Mouse (Mus musculus) forebrain, embryonic 16.5 days (tissue): ENCODE measurements around the gene Map1b. TPM values are rescaled to one million over a fixed set of nuclear protein-coding genes. Genes with fewer than 3 reads are reported as not detected.
A peak's percentile ranks its signal among the peaks of the same experiment; 100 is the strongest.

ENCODE experiments used
- ATAC-seq: fragments of 200-750 bp; cut with Nextera tagmentation; 2 replicates; pipeline ENCODE4 v1.8.0; 2017; ENCODE audit warnings: mild to moderate bottlenecking, moderate library complexity
- H3K27ac ChIP-seq: fragments of 300-500 bp; sonication (generic); 2 replicates; pipeline ENCODE4 v1.5.1; 2014; ENCODE audit warnings: low read length, control low read depth
- H3K27me3 ChIP-seq: fragments of 300-500 bp; sonication (generic); replicated peaks from 2 replicates; pipeline ENCODE4 v1.6.1; 2014; ENCODE audit warnings: low read length; ENCODE audit not compliant: control insufficient read depth, insufficient read depth
- H3K36me3 ChIP-seq: fragments of 300-500 bp; sonication (generic); 2 replicates; pipeline ENCODE4 v1.6.1; 2014; ENCODE audit not compliant: control insufficient read depth, insufficient read depth
- H3K4me1 ChIP-seq: fragments of 300-500 bp; sonication (generic); replicated peaks from 2 replicates; pipeline ENCODE4 v1.6.1; 2014; ENCODE audit warnings: low read length; ENCODE audit not compliant: control insufficient read depth, insufficient read depth
- H3K4me2 ChIP-seq: fragments of 300-500 bp; sonication (generic); 2 replicates; pipeline ENCODE4 v1.6.1; 2014; ENCODE audit warnings: mild to moderate bottlenecking, low read length, control low read depth
- H3K4me3 ChIP-seq: fragments of 300-500 bp; sonication (generic); replicated peaks from 2 replicates; pipeline ENCODE4 v1.5.1; 2014; ENCODE audit warnings: mild to moderate bottlenecking, low read length, control low read depth
- H3K9ac ChIP-seq: fragments of 300-500 bp; sonication (generic); replicated peaks from 2 replicates; pipeline ENCODE4 v1.6.1; 2014; ENCODE audit warnings: low read depth, low read length, control low read depth
- H3K9me3 ChIP-seq: fragments of 300-500 bp; sonication (generic); 2 replicates; pipeline ENCODE4 v1.6.1; 2016; ENCODE audit warnings: low read length; ENCODE audit not compliant: control insufficient read depth
- WGBS: fragments of 180-500 bp; shearing (Covaris S2); extraction: QIAGEN DNeasy Blood & Tissue Kit; methylation state at CpG from one replicate; pipeline ENCODE4 v1.1.7; 2014; 5-methylcytosine and 5-hydroxymethylcytosine counted together
- polyA plus RNA-seq: library from polyadenylated mRNA; unstranded; fragments of >200 nt; fragmentation: Nextera tagmentation; extraction: Ambion mirVana; gene quantifications from 2 replicates; pipeline ENCODE4 v1.2.1, GENCODE M21; 2015

The Map1b gene
- polyA plus RNA-seq, 1 experiment from 2014 or later, result 2,055 TPM

DNA sequence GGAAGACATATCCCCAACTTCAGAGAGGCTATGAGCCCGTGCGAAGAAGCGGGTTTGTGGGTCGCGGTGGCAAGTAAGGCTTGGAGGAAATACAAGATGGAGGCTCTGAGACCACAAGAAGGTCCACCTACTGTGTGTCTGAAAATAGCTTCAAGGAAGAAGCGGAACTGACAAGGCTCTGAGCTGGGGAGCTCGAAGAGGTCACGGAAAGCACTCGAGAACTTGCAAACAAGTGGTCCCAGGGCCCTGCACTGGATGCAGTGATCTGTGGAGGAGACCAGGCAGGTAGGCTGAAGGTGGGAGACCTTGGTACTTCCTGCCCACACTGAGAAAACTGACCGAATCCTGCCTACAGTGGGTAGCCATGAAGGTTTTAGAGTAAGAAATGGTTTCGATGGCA is 22.5 kb upstream of the Map1b start:
- no peak overlapping the region for H3K4me2 ChIP-seq
- H3K4me1 ChIP-seq, result peaks cover 18% of the 10 kb centered on the region
- no peak overlapping the region for H3K9ac ChIP-seq
- no peak overlapping the region for H3K27ac ChIP-seq
- no peaks in the 10 kb centered on the region for H3K27me3 ChIP-seq
- WGBS, result 96% methylated on average over 11 of the region's 11 CpGs
- no peak overlapping the region for H3K4me3 ChIP-seq
- ATAC-seq, result no peak
- no peaks in the 10 kb centered on the region for H3K9me3 ChIP-seq
- no peaks in the 10 kb centered on the region for H3K36me3 ChIP-seq

DNA sequence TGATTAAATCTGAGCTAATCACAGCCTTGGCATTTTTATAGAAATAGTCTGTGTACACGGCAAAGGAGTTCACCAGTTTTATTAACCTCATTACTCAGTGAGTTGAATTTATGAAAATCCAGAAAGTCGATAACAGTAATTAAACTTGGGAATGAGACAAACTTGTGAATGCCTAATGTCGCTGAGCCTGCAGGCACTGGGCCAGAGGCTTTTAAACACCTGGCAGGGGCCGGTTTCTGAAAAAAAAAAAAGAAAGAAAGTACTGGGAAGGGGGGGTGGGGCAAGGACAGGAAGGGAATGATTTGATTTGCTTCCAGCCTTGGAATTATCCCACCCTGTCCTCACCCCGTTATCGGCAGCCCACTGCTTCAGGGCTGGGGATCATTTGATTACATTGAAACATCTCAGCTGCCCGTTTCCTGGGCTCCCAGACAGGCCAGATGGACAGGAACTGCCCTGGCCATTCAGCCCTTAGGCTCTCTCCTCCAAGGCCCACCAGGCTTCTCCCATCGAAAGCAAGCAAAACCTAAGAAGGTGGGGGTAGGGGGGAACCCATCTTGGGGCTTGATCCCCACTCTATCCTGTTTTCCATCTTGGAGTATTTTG is 21.7 kb upstream of the Map1b start:
- ATAC-seq, result no peak
- Histone ChIP-seq H3K27me3 (no peaks in the 10 kb centered on the region), H3K9ac (no peak overlapping the region), H3K4me1 (peaks cover 18% of the 10 kb centered on the region), H3K27ac (no peak overlapping the region), H3K9me3 (no peaks in the 10 kb centered on the region), H3K4me3 (no peak overlapping the region), H3K4me2 (no peak overlapping the region), H3K36me3 (no peaks in the 10 kb centered on the region)
- WGBS, result 13% methylated on average over 8 of the region's 8 CpGs

DNA sequence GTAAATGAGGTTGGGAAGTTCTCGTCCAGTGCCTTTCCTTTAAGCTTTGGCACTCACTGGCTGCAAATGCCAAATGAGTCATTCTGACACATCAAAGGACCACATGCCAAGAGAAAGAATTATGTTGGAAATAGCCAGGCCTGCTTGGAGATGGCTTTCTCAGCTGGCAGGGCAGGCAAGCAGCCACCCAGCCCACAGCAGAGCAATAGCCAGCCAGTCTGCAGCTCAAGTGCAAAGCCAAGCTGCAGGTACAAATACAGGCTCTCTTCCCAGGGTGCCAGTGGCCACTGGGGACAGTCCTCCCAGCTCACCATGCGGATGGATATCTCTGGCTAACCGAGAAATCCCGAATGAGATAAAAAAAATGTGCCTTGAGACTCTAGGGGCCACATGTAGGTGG is 12.1 kb upstream of the Map1b start:
- Histone ChIP-seq H3K36me3 (no peaks in the 10 kb centered on the region), H3K4me3 (no peak overlapping the region), H3K4me1 (no peaks in the 10 kb centered on the region), H3K9me3 (no peaks in the 10 kb centered on the region), H3K27me3 (no peaks in the 10 kb centered on the region), H3K9ac (no peak overlapping the region), H3K27ac (no peak overlapping the region), H3K4me2 (no peak overlapping the region)
- ATAC-seq, result no peak
- 75% methylated on average over 4 of the region's 4 CpGs for WGBS

DNA sequence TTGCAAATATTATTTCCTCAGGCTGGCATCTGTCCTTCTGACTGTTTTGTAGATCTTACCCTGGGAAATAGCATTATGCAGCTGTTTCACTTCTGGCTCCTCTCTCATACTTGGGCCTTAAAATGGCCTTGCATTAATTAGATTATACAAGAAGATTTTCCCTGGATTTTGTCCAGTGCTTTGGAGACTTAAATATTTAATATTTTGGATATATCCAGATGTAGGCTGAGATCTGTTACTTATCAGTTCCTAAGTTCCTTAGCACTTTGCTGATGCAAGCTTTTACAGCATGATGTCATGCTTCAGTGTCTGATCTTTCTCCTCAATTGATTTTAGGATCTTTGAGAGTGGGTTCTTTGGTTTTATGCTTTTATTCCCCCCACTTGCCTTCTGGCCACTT is 11.6 kb upstream of the Map1b start:
- Histone ChIP-seq H3K9me3 (no peaks in the 10 kb centered on the region), H3K27me3 (no peaks in the 10 kb centered on the region), H3K36me3 (no peaks in the 10 kb centered on the region), H3K4me1 (no peaks in the 10 kb centered on the region), H3K4me2 (no peak overlapping the region), H3K4me3 (no peak overlapping the region), H3K27ac (no peak overlapping the region), H3K9ac (no peak overlapping the region)
- no peak for ATAC-seq

DNA sequence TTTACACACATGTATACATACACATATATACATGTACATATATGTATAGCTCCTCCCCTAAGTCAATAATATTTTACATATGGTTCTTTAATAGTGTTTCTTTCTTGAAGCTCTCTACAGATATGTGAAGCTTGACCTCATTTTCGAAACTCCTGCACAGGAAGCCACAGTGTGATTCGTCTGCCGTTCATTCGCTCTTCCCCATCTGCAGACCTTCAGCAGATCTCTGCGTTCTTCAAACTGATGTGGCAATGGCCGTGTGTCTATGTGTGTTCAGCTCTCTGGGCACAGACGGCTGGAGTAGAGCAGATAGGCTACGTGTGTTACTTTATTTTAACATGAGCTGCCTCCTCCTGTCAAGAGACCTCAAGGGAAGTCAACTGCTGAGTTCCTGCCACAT is 9.2 kb upstream of the Map1b start:
- no peak for ATAC-seq
- no peaks in the 10 kb centered on the region for H3K9me3 ChIP-seq
- WGBS, result 87% methylated on average over 8 of the region's 8 CpGs

DNA sequence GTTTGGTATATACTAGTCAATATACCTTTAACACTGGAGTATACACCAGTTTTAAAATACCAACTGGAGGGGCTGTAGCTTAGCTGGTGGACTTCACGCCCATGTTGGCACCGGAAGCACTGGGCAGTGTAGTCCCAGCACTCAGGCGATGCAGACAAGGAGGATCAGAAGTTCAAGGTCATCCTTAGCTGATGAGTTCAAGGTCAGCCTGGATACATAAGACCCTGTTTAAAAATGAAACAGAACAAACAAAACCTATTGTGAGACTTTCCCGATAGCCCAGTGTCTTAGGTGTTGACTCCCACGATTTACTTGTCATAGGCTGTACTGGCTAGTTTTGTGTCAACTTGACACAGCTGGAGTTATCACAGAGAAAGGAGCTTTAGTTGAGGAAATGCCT is 1.5 kb upstream of the Map1b start:
- no peak overlapping the region for H3K4me2 ChIP-seq
- no peaks in the 10 kb centered on the region for H3K36me3 ChIP-seq
- H3K4me1 ChIP-seq, result peaks cover 5% of the 10 kb centered on the region; the same call in 1 of the 2 replicates
- H3K27me3 ChIP-seq, result no peaks in the 10 kb centered on the region
- no peak overlapping the region for H3K9ac ChIP-seq
- H3K9me3 ChIP-seq, result no peaks in the 10 kb centered on the region
- no peak overlapping the region for H3K27ac ChIP-seq
- ATAC-seq, result no peak
- WGBS, result 97% methylated on average over 5 of the region's 5 CpGs
- H3K4me3 ChIP-seq, result no peak overlapping the region

More for the DNA sequence above, 9.2 kb upstream of the Map1b start:
- Histone ChIP-seq H3K27me3 (no peaks in the 10 kb centered on the region), H3K9ac (no peak overlapping the region), H3K4me3 (no peak overlapping the region), H3K27ac (no peak overlapping the region), H3K4me1 (no peaks in the 10 kb centered on the region), H3K36me3 (no peaks in the 10 kb centered on the region), H3K4me2 (no peak overlapping the region)

DNA sequence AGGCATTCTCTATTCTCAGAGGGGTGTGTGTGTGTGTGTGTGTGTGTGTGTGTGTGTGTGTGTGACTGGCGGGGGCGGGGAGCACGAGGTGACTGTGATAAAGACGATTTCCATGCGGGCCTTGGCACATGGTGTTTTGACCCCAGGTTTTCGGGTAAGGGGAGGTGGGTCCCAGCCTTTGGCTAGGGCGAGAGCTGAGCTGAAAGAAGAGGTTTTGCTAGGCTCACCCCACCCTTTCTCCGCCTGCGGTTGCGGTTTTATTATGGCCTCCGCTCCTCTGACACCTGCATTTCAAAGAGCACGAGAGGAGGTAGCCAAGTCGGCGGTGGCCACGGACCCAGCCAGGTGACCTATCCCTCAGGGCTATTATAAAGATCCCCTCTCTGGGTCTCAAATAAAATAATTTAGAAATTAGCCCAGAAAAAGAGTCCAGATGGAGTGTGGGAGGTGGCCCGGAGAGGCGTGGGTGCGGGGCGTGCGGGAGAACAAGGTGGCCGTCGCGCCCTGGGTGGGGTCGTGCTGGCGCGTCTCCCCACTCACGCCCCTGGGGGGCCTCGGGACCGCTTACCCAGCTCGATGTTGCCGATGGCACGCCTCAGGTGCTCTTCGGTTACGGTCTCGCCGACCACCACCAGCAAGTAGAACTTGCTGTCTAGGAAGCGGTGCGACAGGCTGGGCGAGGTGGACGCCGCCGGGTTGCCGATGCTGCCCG is 448 bp downstream of the Map1b start:
- Histone ChIP-seq H3K9ac (peak overlapping the region; percentile 98), H3K4me3 (peak overlapping the region; percentile 94), H3K4me1 (peaks cover 17% of the 10 kb centered on the region), H3K27ac (peak overlapping the region; percentile 99), H3K9me3 (no peaks in the 10 kb centered on the region), H3K4me2 (peak overlapping the region; percentile 65), H3K27me3 (no peaks in the 10 kb centered on the region), H3K36me3 (no peaks in the 10 kb centered on the region)
- under 1% methylated on average over 43 of the region's 44 CpGs for WGBS
- ATAC-seq, result peak; percentile 21

DNA sequence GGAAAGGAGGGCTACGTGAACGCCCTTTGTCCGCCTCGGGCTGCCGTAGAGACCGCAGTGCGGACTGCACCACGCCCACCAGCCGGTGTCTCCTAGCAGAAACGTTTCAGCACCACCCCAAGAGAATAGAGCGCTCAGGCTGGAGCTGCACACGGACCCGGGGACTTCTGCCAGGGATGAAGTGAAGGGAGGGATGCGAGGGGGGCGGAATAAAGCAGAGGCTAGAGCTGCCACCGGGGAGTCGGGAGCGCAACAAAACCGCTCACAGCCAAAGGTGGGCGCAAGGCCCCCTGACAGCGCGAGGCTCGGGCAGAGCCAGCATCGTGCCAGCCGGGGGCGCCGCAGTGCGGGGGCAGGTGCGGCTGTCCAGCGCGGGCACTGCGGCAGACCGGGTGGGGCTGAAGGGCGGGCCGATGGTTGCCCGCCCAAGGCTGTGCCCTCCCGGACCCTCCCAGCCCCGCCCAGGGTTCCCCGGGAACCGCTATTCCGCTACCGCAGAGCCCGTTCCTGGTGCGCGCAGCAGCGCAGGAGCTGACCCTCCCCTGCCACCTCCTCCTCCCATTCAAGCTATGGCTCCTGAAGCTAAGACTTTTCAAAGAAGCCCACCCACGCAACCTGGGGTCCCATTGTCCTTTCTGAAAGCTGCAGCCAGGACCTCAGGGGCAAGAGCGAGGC is 1.3 kb downstream of the Map1b start:
- Histone ChIP-seq H3K4me3 (peak overlapping the region; percentile 94), H3K4me1 (peaks cover 22% of the 10 kb centered on the region), H3K36me3 (no peaks in the 10 kb centered on the region), H3K27ac (peak overlapping the region; percentile 99), H3K9me3 (no peaks in the 10 kb centered on the region), H3K9ac (peak overlapping the region; percentile 98), H3K4me2 (peak overlapping the region; percentile 65), H3K27me3 (no peaks in the 10 kb centered on the region)
- peak; percentile 78 for ATAC-seq
- WGBS, result under 1% methylated on average over 48 of the region's 48 CpGs

DNA sequence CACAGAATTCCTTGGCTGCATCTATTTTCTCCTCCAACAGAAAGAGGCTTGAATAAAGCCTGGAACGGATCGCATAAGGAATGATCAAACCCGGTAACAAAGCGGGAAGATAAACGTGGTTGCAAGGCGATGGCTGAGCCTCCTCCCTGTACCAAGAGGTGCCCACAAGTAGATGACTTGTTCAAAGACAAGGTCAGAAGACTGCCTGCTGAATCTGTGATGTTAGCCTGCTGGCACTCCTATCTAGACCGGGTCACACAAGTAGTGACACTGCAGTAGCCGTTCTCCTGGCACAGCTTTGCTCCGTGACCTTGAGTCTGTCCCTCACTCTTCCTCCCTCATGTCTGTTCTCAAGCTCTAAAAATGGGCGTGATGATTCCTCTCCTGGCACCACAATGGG is 2.4 kb downstream of the Map1b start:
- 2% methylated on average over 10 of the region's 10 CpGs for WGBS
- no peaks in the 10 kb centered on the region for H3K27me3 ChIP-seq
- H3K4me2 ChIP-seq, result peak overlapping the region; percentile 65
- peak overlapping the region; percentile 94 for H3K4me3 ChIP-seq
- no peaks in the 10 kb centered on the region for H3K36me3 ChIP-seq
- peak overlapping the region; percentile 99 for H3K27ac ChIP-seq
- peaks cover 26% of the 10 kb centered on the region for H3K4me1 ChIP-seq
- peak overlapping the region; percentile 98 for H3K9ac ChIP-seq
- ATAC-seq, result no peak
- H3K9me3 ChIP-seq, result no peaks in the 10 kb centered on the region
